Mouse (Mus musculus): ENCODE measurements around the gene Rlim.

The Rlim gene

DNA sequence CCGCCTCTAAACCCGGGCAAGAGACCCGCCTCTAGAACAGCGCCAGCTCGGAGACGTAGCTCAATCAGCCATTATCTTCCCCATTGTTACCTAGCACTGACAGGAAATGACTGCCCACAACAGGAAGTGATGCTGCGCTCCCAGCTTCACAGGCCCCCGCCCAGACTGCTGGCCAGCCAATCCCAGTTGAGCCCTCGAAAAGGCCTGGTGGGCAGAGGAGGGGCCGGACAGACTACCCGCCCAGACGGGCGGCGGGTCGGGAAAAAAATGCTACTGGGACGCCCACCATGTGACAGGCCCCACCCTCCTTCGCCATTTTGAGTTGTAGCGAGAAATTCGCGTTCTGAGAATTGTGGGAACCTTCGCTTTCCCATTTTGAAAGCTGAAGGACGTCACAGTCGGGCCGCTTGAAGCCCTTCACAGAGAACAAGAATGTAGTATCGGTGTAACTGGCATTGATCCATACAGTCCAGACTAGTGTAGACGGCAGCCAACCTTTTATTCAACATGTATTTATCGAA is at the start of gene Rlim:
Gene Rlim, minus strand, starts transcription at position 116 of the 521 bp plus-strand sequence.
- DNase-seq (ENCODE audit: low spot score in 2 of 2), result peak; percentile 90 to 94

DNA sequence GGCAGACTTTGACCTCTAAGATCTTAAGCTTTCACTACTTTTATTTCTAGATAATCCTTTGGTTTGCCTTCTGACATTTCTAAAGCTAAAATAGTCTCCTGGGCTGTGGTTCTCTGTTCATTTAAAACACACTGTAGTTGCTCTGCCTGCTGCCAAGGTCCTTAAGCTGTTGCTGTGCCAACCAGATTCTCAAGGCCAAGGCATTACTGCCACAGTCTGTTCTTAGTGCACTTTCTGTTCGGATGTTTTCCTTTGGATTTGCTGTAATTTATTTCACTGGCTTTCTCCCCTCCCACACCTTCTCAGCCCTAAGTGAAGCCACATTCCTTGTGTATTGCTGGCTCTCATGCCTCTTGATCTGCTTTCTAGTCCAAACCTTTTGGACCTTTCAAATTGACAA is 36.1 kb upstream of the Rlim start:
- DNase-seq (ENCODE audit: low spot score in 2 of 2), result no peak

DNA sequence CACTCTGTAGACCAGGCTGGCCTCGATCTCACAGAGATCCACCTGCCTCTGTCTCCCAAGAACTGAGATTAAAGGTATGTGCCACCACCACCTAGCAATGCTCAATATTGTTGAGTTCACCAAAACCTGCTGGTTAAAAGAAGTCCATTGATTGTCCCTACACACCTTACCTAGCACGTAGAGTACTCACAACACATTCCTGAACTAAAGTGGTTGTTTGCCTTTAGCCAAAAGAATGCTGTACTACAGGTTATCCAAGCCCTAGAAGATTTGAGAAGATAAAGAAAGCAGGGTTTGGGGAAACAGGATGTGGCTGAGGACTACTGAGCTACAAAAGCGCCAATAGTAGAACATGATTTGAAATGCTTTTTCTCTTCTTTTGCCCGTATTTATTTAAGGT is 34.0 kb upstream of the Rlim start:
- no peak for DNase-seq (ENCODE audit: low spot score in 2 of 2)

DNA sequence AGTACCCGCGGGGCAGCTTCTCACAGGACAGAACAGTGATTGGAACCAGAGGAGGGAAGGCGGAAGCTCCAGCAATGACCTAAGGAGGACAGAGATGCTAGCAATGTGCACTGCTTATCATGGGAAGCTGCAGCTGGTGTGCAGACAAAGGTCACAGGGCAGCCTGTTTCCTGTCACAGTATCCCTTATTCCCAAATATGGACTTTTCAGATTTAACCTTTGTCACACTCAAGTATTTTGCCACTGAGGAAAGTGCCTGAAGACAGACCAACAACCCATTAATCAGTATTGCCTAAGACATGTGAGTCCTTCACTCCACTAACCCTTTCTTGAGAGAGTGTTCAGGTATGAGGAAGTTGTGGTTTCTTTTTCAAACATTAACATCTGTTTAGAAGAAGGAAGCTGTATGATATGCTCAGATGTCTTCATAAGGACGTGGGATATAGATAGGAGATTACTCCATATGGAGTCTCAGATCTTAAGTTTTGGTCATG is 32.3 kb upstream of the Rlim start:
- DNase-seq (ENCODE audit: low spot score in 2 of 2), result no peak

DNA sequence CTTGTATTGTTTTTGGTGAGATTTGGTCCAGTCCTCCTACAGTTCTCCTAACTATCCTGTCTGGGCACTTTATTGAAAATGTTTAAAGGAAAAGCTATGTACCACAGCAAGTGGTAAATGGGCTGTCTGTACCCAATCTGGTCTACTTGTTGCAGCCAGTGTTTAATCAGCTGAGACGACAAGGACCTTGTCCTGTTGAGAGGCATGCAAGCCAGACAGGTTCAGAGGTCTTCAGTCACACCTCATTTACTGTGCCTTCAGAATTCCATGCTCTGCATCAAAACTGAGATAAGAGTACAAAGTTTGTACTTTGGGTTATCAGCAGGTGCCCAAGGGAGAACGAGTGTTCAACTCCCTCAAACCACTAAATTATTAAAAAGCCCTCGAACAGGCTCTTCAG is 13.7 kb upstream of the Rlim start:
- no peak for DNase-seq (ENCODE audit: low spot score in 2 of 2)

DNA sequence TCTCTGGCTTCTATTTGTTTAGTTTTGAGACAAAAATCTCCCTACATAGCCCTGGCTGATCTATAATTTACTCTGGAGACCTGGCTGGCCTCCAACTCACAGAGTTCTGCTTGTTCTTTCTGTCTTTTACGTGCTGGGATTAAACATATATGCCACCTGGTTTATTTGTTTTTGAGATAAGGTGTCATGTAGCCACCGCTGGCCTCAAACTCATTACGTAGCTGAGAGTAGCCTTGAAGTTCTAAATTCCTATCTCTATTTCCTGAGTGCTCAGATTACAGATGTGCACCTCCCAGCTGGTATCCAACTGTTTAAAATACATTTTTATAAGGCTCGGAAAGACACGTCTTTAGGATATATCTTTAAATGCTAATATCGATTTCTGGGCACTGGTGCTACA is 12.8 kb upstream of the Rlim start:
- no peak for DNase-seq (ENCODE audit: low spot score in 2 of 2)

DNA sequence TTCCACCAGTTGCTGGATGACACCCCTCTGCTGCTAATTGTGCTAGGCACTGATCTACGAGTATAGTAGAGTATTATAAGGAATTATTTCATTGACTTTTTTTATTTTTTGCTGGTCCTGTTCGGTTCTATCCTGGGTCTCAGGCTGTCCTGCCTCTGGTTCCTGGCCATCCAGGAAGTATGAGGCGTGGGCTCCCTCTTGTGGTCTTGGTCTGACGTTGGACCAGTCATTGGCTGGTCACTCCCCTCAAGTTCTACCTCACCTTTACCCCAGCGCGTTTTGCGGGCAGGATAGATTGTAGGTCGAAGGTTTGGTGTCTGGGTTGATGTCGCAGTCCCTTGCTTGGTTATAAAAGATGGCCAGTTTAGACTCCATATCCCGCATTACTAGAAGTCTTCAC is 10.6 kb upstream of the Rlim start:
- DNase-seq (ENCODE audit: low spot score in 2 of 2), result no peak

DNA sequence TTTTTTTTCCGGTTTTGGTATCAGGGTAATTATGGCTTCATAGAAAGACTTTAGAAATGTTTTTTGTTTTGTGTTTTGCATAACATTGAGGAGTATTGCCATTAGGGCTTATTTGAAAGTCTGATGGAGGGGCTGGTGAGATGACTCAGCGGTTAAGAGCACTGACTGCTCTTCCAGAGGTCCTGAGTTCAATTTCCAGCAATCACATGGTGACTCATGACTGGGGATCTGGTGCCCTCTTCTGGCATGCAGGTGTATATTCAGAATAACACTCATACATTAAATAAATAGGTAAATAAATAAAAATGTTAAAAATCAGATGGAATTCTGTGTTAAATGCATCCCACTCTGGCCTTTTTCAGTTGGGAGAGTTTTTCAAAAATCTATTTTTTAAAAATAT is 9.3 kb upstream of the Rlim start:
- no peak for DNase-seq (ENCODE audit: low spot score in 2 of 2)

DNA sequence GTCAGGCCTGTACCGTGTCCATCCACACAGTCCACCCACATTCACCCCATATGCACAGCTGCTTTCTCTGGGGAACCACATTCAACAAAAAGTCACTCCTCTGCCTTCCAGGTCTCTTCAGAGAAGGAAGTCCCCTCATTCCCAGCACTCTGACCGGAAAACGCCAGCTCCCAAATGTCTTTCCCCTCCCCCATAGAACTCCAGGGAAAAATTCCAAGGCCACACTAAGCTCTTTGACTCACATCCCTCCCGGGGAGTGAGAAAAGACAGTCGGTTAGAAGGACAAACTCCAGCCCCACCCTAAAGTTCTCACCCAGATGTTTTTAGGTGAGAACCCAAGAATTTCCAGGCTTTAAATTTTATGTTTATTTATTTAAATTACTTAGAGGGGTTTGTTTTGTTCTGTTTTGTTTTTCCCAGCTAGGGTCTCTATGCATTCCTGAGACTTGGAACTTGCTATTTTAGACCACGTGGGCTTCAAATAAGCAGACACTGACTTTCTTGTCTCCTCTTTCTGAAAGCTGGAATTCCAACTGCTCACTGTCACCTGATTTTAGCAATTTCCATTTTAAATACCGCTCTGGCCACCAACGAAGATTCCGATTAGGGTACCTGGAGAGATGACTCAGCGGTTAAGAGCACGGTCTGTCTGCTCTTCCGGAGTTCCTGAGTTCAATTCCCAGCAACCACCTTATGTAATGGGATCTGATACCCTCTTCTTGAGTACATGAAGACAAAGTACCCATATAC is 6.3 kb upstream of the Rlim start:
- no peak for DNase-seq (ENCODE audit: low spot score in 2 of 2)

DNA sequence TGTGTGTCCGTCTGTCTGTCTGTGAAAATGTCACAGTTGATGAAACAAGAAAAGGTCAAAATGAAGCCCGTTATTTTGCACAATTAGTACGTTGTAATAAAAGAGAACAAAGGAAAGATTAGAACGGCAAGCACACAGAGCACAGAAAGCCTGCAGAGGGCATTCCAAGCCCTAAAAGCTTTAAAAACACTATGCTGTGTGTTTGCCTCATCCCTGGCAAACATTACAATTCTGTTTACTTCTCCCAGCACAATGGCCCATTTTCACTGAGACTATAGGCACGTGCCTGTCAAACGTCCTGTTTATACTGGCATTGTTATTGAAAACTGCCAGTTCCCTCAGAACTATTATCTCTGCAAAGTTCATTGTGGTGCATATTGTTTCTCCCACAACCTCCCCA is 5.1 kb upstream of the Rlim start:
- DNase-seq (ENCODE audit: low spot score in 2 of 2), result no peak

DNA sequence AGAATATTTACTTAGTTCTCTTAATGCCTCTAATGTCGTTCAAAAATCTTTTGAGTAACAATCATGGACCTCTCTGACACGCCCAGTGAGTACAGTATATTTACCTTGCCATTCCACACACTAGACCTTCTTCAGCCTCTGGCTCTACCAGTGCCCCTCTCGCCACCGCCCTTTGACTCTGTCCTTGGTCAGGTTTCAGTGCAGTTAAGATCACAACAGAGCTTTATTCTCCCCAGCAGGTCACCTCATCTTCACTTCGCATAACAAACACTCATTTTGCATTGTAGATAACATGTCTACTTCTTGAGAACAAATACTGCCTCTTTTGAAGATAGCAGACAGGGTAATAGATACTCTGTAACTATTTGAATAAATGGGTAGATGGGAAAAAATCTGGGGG is 3.9 kb upstream of the Rlim start:
- no peak for DNase-seq (ENCODE audit: low spot score in 2 of 2)

DNA sequence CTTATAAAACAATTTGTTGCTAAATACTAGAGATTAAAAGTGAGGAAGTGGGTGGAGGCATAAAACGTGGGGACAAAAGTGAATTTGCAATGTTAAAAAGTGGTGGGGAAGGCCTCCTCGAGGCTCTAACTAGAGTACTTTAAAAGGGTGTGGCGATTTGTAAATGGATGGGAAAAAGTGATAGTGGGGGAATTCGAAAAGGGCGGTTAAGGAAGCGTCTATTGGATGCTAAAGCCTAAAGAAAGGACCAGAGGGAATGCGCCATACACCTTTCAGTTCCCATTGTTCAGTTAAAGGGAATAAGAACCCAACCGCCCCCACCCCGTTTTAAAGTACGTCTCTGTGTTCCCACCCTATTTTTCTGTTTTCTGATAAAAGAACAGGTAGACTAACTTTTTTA is 722 bp upstream of the Rlim start:
- DNase-seq (ENCODE audit: low spot score in 2 of 2), result no peak

DNA sequence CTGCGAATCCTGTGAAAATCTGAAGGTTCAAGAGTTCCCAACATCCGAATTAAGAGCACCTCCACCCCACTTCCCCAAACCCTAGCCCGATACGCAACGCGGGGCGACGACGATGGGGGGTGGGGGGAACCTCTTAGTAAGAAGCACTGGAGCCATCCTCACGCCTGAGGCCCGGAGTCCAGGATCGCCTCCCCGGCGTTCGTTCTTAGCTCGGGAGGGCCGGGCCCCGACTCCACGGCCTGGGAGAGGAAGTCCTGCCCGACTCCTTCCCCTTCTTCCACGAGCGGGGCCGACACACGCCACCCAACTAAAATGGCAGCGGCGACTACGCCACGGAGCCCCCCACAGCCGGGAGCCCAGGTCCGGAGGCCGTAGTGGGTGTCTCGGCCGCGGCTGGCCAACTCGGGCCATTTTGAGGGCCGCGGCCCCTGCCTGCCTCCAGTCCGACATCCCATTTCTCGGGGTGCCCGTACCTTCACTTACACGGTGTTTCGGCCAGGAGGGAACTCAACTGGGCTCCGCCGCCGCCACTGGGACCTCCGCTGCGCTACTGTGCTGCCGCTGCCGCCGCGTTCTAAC is 405 bp downstream of the Rlim start:
- peak in 1 of 2 experiments; percentile 8 for DNase-seq (ENCODE audit: low spot score in 2 of 2)

DNA sequence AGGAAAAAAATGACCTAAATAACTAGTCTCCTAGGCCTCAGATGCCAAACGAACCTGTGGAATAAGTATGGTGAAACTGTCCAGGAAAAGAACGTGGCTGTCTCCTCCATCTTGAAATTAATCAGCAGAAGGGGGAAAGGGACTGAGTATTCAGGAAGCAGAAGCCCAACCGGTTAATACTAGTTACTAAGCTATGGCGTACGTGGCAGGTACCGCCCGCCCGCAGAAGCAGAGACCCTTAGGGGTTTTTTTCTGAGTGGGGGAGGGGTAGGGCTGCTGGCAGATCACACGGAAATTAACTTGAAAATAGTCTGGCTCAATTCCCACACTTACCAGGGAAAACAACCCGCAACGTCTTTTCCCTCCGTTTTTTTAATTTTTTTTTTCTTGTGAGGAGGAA is 1.0 kb downstream of the Rlim start:
- DNase-seq (ENCODE audit: low spot score in 2 of 2), result peak in 1 of 2 experiments; percentile 9

DNA sequence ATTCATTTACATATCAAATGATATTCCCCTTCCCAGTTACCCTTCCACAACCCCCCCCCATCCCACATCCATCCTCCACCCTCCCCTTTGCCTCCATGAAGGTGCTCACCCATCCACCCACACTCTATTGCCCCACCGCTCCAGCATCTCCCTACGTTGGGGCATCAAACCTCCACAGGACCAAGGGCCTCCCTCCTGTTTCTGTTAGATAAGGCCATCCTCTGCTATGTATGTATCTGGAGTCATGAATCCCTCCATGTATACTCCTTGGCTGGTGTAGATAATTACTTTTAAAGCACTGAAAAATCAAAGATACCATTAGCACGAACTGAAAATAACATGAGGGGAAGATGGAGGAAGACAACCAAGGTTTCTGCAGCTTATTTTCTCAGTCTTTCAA is 41.4 kb downstream of the Rlim start:
- no peak for DNase-seq (ENCODE audit: low spot score in 2 of 2)

DNA sequence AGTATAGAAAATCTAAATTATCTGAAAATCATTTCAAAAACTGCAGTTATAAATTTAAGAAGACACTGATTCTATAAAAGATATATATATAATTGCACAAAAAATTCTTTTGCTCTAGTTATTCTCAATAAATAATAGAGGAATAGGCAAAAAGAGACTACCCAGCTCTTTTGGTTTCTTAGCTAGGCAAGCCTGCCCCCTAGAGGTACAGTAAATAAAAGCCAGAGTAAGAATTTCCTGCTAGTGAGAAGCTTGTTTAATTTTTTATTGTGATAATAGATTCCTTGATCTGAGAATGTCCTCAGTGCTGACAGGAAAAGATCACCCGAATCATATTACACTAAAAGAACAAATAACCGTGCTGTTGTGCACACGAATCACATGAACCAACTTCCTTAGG is 43.8 kb downstream of the Rlim start:
- DNase-seq (ENCODE audit: low spot score in 2 of 2), result no peak

DNA sequence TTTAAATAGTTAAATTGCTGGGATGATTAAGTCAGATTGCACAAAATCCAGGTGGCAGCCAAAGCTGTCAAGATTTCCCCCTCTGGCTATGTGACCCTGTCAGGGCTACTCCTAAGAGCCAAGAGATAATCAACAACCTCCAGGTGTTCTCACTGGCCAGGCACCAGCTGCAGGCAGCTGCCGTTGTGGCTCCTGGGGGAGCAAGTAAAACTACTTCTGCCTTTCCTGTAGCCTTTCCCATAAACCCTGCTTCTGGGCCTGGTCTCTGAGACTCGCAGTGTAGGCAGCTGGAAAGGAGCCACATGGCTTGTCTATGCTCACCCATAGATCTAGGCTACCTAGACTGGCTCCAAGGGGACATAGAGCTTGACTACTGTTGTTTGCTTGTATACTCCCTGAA is 58.6 kb downstream of the Rlim start:
- no peak for DNase-seq (ENCODE audit: low spot score in 2 of 2)

DNA sequence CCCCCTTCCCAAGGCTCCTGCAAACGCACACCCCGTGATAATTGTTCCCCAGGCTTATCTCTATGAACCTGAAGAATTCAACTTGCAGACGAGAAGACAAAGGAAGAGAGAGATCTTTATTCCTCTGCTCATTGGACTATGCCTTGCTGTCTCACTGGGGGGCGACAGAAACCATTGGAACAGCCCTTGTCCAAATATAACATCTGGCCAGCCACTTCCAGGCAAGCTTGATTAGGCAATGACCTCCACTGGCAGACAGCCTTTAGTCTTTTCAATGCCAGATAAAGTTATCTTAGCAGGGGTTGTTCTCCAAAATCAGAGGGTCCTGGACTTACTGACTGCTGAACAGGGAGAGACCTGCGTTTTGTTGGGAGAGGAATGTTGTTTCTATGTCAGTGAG is 62.1 kb downstream of the Rlim start:
- no peak for DNase-seq (ENCODE audit: low spot score in 2 of 2)

DNA sequence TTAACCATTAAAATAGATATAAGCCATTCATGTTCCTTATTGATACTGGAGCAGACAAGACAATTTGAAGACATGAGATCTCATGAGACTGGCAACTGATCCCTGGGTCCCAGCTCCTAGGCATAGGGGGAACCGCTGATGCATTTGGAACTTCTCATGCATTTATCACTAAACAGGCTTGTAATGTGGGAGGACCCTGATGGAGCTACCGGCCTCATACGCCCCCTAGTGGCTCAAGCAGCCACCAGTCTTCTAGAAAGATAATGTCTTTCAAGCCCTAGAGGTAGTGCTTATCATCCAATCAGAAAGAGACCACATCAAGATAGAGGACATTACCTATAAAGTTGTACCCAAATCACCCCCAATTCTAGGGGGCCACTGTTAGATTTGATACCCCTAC is 66.3 kb downstream of the Rlim start:
- peak in 1 of 2 experiments; percentile 25 for DNase-seq (ENCODE audit: low spot score in 2 of 2)
